1 mouse cellular context compared by ENCODE assay signal in the genomic region with DNA sequence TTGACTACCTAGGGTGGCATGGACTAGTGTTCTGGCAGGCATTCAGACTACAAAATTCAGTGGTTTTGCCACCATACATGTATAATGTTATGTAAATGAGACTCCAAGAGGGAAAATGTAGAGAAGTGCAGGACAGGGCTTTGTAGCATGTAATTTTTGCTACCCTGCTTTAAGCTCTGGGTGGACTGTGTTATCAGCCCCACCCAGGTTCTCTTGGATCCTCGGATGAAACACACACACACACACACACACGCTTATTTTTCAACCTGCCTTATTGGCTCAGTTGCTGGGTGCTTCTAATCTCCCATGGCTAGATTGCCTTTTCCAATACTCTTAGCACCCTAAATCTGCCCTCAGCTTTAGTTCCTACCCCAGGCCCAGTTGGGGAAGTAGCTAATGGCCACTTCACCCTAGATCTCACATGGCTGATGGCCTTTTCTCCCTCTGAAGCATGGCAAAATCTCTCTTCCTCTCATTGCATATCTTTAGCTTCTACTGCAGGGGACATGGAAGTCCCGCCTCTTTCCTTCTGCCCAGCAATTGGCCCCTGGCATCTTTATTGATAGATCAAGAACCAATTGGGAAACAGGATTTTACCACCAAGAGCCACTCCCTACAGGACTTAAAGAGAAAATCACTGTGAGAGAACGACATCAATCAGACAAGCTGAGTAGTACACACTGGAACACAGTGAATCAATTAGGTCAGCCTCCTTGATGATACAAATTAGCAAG.
TF ChIP-seq lines count a peak whose summit lies in the region.

No protein-coding gene starts in this region.

TF ChIP-seq in MEL, 35 proteins besides CTCF, POLR2A, EP300 and RAD21 (continued from another document):
- TF ChIP-seq TCF12 (IDR thresholded peaks at IDR 0.05; ENCODE audit: low read depth, low read length) (no peak), GABPA (IDR thresholded peaks at IDR 0.05; ENCODE audit: low read depth, low read length) (no peak), ZKSCAN1 (IDR thresholded peaks at IDR 0.05; ENCODE audit: low read depth, low read length) (no peak), USF2 (IDR thresholded peaks at IDR 0.05; ENCODE audit: borderline replicate concordance in 1 of 2, insufficient read depth in 1 of 2, low read depth in 1 of 2, low read length in 2 of 2) (no peak), MAZ (IDR thresholded peaks at IDR 0.05; ENCODE audit: low read depth, low read length) (no peak), ELF1 (IDR thresholded peaks at IDR 0.05; ENCODE audit: low read depth, low read length) (no peak), POLR2AphosphoS2 (IDR thresholded peaks at IDR 0.05; ENCODE audit: low read length) (no peak), USF1 (IDR thresholded peaks at IDR 0.05; ENCODE audit: low read depth, low read length) (no peak)
